Mouse (Mus musculus): Measurements from ENCODE around the gene Bphl.

- no peak for TF ChIP-seq CTCF (IDR thresholded peaks at IDR 0.05; ENCODE audit: low read depth, low read length)
- TF ChIP-seq POLR2A (IDR thresholded peaks at IDR 0.05; ENCODE audit: insufficient read depth, low read length), result no peak
- TF ChIP-seq EP300 (IDR thresholded peaks at IDR 0.05; ENCODE audit: insufficient read depth, low read depth, low read length), result no peak
These were observed 68.9 kb downstream of the Bphl start for GRCm38 (mm10) chr13:34106256-34106655.

Data from ES-Bruce4 (cell line).